Mouse (Mus musculus) regulatory T cell (primary cell): Measurements from ENCODE around the gene Gal3st2.
"Not testable (repeated sequence)": the region's sequence is repeated elsewhere in the genome, so short reads cannot be mapped to it uniquely, and the experiment has no call there.

Source experiments
- in situ Hi-C: fragments of 300-600 bp; cut with MboI, MseI; formaldehyde crosslinking; loops from one replicate; pipeline ENCODE4 v1.15.1; 2025; ENCODE audit warnings: high pct_unique_total_duplicates

Gal3st2 gene

DNA sequence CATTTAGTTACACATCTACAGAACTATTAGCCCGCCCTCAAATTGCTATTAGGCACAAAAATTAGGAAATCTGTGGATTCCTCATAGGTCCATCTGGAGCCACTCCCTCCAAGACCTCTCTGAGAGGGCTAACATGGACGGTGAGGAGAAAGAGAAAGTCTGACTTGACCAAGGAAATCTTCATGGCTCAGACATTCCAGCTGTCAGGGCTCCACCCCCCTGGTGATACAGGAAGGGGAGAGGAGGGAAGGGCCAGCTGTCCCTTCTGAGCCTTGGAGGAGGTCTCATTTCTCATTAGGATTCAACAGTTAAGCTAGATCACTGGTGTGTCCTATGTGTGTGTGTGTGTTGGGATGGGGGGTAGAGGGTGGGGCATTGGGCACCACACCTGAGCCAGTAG, at the start of gene Gal3st2:
Gene Gal3st2 (plus strand): TSS at position 259 of the 400 bp plus-strand sequence.
- in situ Hi-C loops: not testable (repeated sequence)

- in situ Hi-C loops: no loop called here
Measured at GRCm38 (mm10) chr1:93811495-93812039, 49.5 kb upstream of the Gal3st2 start.

DNA sequence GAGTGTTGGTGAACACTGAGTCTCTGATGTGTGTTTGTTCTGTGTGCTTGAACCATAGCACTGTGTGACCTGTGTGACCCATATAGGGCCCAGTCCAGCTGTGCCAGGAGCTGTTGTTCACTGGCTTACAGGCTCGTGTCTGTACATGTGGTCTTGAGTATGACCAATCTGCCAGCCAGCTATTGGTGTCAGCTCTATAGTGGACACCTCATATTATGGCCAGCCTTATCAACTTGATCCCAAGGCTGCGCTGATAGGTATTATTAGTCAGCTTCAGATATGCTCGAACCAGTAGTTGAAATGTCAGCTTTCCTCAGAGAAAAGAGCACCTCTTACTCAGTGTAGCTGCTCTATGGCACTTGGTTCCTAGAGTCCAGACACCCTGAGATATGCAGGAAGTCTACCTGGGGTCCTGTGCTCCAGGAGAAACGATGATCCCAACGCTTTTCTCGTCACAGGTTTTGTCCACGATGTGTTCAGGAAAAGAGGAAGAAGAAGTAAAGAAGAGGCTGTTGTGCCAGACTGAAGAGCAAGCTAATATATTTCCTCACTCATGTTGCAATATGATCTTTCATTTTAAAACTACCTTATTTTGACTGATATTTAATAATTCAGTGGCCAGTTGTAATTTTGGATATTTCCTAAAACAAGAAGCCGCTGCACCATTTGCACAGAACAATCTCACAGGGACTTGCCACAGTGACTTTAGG, 43.1 kb upstream of the Gal3st2 start:
- in situ Hi-C loops: no loop called here

DNA sequence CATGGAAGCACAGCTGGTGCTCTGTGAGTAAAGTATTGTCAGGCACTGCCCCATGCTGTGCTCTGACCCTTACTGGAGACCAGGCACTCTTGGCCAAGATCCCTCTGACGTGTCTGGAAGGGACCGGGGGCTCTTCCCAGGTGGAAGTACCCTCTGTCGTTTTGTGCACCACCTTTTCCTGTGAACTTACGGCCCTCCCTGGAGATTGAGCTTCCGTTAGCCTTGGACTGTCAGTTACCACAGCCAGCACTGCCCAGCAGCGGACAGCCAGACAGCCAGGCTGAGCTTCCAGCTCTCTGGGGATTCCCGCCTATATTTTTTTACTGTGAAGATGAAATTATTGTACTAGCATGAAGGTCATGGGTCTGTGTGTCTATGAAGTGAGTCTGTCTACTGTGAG, 42.4 kb upstream of the Gal3st2 start:
- in situ Hi-C loops: no loop called here

DNA sequence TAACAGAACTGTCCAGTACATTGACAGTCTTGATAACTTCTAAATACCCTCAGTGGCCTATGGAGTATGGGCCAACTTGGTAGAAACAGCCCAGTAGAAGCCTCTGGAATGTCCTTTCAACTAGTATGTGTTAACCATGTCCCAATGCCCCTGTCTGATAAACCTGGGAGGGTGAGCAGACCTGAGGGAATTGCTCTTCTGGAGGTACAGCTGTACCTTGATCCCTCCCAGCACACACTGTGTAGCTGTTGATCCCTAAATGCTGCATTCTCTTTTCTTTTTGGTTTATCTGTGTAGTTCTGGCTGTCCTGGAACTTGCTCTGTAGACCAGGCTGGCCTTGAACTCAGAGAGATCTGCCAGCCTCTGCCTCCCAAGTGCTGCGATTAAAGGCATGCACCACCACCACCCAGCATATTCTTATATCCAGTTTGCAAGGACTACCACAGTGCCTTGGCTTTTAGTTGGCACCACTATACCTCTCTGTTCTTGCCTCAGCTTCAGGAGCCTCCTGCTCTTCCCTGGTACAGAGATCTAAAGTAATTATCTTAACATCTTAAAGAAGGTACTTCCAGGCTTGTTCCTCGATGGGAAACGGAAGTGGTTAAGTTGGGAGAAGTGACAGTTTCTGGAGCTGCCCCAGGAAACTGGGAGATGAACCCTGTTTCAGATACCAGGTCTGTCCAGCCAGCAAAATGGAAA, 37.2 kb upstream of the Gal3st2 start:
- in situ Hi-C loops: no loop called here

DNA sequence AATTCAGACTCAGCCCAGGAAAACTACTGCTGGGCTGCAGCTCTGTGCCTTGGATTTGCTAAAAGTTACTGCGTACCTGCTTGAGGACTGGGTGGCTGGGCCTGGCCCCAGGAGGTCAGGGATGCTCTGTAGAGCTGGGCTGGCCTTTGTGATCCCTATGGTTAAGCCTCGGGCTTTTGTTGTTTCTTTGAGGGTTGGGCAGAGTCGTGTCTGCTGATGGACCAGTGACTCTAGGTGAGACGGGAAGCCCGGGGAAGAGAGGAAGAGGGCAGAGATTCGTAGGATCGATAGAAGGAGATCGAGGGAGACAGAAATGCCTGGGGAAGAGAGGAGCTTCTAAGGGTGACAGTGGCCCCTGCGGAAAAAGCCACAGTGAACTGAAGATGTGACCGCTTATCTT, 36.5 kb upstream of the Gal3st2 start, which contains the start of gene D2hgdh:
Gene D2hgdh (plus strand): TSS at position 301 of the 400 bp plus-strand sequence.
- in situ Hi-C loops: no loop called here

GRCm38 (mm10) chr1:93825105-93825674, 35.9 kb upstream of the Gal3st2 start:
- in situ Hi-C loops: no loop called here

- in situ Hi-C loops: no loop called here
Measured at GRCm38 (mm10) chr1:93825771-93826539, 35.2 kb upstream of the Gal3st2 start.

DNA sequence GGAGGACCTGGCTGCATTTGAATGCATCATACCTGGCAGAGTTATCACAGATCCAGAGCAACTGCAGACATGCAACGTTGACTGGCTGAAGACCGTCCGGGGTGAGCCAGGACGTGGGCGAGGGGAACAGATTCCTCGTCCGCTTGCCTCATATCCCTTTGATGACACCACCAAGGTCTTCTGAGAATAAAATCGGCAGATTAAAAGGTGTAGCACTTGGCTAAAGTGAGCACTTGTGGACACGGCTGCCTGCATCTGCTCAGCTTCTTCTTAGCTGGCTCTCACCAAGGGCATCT, 34.6 kb upstream of the Gal3st2 start:
- in situ Hi-C loops: no loop called here

DNA sequence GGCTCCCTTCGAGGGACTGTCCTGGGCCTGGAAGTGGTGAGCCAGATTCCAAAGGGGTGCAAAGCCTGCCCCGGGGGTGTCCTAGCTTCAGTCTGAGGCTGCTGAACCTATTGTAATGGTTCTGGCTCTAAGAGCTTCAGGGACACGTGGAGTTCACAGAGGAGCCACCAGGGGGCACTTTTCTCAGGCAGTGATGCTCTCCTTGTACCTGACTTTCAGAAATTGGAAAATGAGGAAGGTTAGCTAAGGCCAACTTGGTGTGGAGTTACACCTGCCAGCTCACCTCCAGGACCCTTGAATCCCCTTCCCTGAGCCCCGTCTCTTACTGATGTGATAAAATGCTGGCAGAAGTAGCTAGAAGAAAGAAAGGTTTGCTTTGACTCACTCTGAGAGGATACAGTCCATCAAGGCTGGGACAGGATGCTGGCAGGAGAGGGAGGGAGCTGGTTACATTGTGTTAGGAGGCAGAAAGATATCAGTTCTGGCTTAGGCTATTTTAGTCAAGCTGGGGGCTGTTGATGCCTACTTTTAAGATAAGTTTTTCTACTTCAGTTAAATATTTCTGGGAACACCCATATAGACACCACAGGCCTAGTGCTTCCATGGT, 28.2 kb upstream of the Gal3st2 start:
- in situ Hi-C loops: not testable (repeated sequence)

DNA sequence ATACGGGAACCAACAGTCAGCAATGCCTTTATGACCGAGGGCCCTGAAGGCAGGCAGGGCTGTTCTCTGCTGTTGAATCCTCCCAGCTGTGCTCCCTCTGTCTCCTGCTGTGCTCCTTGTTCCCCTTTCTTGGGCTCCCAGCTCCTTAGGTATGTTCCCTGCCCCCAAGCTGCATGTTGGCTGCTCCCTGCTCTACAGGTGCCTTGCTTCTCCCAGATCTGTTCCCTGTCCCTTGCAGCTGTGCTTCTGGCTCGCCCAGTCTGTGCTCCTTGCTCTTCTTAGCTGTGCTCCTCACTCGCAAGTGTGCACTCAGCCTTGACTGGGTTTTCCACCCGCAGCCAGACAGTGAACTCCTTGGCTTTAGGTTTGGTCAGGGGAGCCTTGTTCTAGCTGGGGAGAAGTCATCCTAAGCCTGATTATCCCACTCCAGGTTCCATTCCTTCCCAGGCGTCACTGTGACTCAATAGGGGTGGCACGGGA, 26.4 kb upstream of the Gal3st2 start:
- in situ Hi-C loops: no loop called here

- in situ Hi-C loops: no loop called here
Measured at GRCm38 (mm10) chr1:93835211-93835610, 25.9 kb upstream of the Gal3st2 start.

GRCm38 (mm10) chr1:93835876-93836531, 25.1 kb upstream of the Gal3st2 start:
- in situ Hi-C loops: no loop called here

- in situ Hi-C loops: no loop called here
Measured at GRCm38 (mm10) chr1:93836532-93836913, 24.6 kb upstream of the Gal3st2 start.

DNA sequence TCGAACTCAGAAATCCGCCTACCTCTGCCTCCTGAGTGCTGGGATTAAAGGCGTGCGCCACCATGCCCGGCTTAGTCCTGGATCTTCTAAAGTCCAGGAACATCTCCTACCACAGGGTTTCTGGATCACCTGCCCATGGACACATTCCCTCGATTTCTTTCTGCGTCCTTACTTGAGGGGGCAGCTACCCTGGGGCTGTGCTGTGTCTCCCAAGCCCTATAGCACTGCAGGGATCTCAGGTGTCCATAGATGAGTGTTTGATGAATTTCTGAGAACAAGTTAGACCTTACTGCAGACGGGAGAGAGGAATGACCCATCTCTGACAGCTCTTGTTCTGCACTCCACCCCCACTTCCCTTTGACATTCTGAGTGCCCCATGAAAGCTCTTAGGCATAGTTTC, 23.8 kb upstream of the Gal3st2 start:
- in situ Hi-C loops: no loop called here

- in situ Hi-C loops: not testable (repeated sequence)
Measured at GRCm38 (mm10) chr1:93838569-93838968, 22.5 kb upstream of the Gal3st2 start.

DNA sequence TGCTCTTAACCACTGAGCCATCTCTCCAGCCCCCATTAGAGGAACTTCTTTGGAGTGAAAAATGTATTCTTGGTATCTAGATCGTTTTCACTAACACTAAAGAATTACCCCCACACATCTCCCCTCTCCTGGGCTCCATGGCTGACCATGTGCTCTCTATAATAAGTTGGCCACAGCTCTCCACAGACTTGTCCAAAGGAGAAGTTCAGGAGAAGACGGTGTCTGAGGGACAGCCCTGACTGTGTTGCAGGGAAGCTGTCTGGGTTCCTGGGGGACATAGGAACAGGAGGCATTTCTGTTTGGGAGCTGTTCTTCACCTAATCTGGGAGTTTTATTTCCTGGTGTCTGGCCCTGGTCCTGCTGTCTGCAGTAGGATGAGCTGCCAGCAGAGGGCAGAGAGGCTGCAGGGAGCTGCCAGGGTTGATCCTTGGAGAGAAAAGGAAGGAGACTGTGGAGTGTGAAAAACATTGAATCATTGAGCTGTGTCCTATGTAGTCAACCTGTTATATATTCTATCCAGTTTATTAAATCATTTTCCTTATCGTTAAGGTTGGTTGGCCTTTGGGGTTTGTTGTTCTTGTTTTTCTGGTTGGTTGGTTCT, 15.2 kb upstream of the Gal3st2 start:
- in situ Hi-C loops: not testable (repeated sequence)

- in situ Hi-C loops: loop anchor here (5.0 kb wide), 1 partner anchor 67 kb away; no protein-coding TSS in a partner anchor
Measured at GRCm38 (mm10) chr1:93855790-93856189, 5.3 kb upstream of the Gal3st2 start.

- in situ Hi-C loops: loop anchor here (5.0 kb wide), 1 partner anchor 65 kb away; no protein-coding TSS in a partner anchor
Measured at GRCm38 (mm10) chr1:93857370-93857769, 3.7 kb upstream of the Gal3st2 start.

GRCm38 (mm10) chr1:93857991-93858390, 3.1 kb upstream of the Gal3st2 start:
- in situ Hi-C loops: loop anchor here (5.0 kb wide), 1 partner anchor 64 kb away; no protein-coding TSS in a partner anchor
